Mouse (Mus musculus) heart, adult 8-10 months (tissue): ENCODE data around the gene Isca2. TPM values are rescaled to one million over a fixed set of nuclear protein-coding genes. Genes with fewer than 3 reads are reported as not detected.

Experiments used
- DNase-seq: peaks from one replicate; pipeline ENCODE4 v3.0.0; 2022; ENCODE audit warnings: low spot score
- total RNA-seq, 4 experiments: library from RNA; stranded (reverse); gene quantifications; 2 replicates each; pipeline ENCODE4 v1.2.4; 2022

Gene Isca2
- 100 to 1,000 TPM in 1 of 4 experiments, 10 to 100 TPM in 3; 89.1 to 116 (median 94.9) TPM for total RNA-seq

GRCm38 (mm10) chr12:84772726-84773441, at the start of gene Isca2, which contains the start of gene Npc2:
Gene Isca2 (plus strand): TSS chr12:84773251.
Gene Npc2 (minus strand): TSS chr12:84773152.
- peak; percentile 98 for DNase-seq

GRCm38 (mm10) chr12:84726391-84726790, 46.7 kb upstream of the Isca2 start:
- DNase-seq, result no peak

GRCm38 (mm10) chr12:84726986-84727385, 46.1 kb upstream of the Isca2 start:
- no peak for DNase-seq

DNA sequence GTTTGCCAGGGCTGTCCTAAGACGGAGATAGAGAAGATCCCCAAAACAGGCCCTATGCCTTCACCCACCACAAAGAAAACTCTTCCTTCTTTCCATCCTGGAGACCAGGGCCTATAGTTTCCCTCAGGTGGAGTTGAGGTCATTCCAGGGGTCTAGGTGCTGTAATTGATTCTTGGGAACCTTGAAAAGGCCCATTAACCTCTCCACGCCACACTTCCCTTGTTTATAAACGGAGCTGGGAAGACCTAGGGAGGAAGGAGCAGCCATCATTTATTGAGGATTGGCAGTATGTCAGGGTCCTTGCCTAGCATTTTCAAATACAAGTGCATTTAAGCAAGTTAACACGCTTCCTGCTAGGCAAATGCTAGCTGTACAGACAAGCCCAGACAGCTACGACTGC, 45.6 kb upstream of the Isca2 start:
- no peak for DNase-seq

- no peak for DNase-seq
Observed at GRCm38 (mm10) chr12:84728421-84728820, 44.6 kb upstream of the Isca2 start.

DNA sequence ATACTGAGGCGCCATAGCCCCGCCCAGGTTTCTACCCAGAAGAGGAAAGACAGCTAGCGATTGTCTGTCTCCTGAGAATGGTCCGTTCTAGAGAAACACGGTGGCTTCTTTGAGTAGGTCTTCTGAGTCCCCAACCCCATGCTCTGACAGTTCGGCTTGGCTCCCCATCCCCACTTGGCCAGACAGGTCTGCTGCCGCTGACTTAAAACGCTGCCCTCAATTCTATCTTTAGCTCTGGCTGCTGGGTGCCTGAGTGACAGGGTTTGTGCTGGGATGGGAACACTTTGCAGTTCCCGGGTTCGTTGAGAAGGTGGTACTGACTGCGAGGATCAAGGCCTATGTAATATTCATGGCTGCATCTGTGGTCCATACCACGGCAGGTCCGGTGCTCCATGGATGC, 39.7 kb upstream of the Isca2 start:
- no peak for DNase-seq

DNA sequence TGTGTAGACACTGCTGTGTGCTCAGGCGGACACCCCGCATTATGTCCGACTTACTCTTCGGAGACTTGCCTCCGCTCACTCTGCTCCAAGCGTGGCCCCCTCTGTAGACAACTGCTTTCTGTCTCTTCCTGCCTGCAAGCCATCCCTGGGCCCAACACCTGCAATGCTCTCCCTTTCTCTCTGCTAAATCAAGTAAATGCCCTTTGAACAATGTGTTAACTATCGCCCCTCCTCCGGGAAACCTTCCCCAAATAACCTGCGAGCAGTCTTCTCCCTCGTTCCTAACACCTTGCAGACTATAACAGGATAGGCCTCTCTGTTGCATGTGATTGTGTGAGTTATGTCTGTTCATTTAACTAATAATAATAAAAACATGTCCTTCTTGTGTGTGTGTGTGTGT, 29.6 kb upstream of the Isca2 start:
- no peak for DNase-seq

DNA sequence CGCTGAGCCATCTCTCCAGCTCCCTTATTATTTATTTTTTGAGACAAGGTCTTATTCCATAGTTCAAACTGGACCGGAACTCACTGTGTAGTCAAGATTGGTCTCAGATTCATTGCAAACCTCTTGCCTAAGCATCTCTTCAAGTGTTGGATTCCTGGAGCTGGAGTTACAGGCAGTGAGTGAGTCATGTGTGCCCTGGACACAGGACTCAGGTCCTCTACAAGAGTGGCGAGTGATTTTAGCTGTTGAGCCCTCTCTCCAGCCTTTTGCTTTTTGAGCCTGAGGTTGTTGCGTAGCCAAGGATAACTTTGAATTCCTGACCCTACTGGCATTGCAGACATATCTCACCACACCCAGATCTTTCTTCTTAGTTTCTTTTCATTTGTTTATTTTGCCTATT, 27.4 kb upstream of the Isca2 start:
- DNase-seq, result no peak

- DNase-seq, result peak; percentile 26
Observed at GRCm38 (mm10) chr12:84748134-84748533, 24.9 kb upstream of the Isca2 start.

GRCm38 (mm10) chr12:84750661-84751060, 22.4 kb upstream of the Isca2 start:
- DNase-seq, result peak; percentile 47

GRCm38 (mm10) chr12:84752131-84752977, 20.7 kb upstream of the Isca2 start:
- DNase-seq, result peak; percentile 34

- peak; percentile 44 for DNase-seq
Observed at GRCm38 (mm10) chr12:84755008-84755695, 17.9 kb upstream of the Isca2 start.

DNA sequence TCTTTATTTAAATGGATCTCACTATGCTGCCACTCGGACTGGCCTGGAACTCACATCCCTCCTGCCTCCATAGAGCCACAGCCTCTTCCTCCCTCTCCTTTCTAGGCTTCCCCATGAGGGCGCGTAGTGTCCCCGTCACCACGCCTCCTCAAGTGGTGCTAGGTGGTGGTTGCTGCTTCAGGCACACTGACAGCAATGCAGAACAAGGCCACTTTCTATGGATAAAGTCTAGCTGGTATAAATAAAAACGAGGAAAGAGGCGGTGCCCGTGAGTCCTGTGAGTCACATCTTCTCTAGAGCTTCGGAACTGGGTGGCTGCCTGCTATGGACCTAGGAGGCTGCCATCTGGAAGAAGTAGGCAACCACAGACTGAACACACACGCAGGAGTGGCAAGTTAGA, 17.0 kb upstream of the Isca2 start:
- no peak for DNase-seq

- DNase-seq, result no peak
Observed at GRCm38 (mm10) chr12:84759063-84759462, 14.0 kb upstream of the Isca2 start.

DNA sequence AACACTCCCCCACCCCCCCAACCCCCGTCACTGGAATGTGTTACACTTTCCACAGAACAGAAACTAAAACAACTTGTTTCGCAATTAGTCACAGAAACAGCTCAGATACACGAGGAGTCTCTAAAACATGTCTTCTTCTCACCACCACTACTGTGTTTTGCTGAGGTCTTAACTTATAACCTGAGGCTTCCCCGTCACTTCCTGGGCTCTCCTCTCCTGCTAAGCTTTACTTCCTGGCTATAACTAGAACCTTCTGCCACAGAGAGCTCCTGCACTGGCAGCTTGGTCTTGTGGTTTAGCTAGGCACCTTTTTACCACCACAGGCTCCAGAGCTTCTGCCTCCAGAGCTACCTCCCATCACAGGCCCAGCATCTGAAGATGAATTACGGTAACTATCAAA, 10.5 kb upstream of the Isca2 start:
- no peak for DNase-seq

DNA sequence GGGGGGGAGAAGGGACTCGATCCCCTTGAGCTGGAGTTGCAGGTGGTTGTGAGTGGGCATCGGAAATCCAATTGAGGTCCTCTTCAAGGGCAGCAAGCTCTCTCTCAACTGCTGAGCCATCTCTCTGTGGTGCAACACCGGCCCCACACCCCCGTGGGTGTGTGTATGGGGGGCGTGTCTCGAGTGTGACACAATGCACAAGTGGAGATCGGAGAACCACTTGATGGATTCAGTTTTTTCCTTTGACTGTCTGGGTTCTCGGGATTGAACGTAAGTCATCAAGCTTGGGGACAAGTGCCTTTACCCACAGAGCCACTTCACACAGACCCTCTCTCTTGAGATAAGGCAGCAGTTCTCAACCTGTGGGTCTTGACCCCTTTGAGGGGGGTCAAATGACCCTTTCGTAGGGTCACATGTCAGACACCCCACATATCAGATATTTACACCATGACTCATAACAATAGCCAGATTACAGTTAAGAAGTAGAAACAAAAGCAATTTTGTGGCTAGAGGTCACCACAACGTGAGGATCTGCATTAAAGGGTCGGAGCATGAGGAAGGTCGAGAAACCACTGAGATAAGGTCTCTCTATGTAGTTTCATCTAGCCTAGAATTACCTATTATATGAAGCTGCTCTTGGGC, 9.4 kb upstream of the Isca2 start:
- DNase-seq, result no peak

DNA sequence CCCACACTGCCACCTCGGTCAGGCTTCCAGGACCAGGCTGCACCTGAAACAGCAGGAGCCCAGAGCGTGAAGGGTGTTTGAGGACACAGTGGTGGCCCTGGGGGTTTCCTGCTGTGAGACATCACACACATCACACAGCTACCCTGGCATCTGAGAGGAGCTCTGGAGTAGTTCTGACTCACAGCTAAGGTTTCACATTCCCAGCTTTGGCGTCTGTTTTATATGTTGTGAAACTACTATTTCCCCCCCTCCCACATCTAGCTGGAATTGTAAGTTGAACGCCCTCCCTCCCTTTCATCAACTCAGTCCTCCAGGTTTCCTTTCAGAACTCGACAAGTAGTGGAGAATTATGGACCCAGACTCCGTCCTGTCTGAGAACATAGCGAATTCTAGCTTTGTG, 8.3 kb upstream of the Isca2 start:
- DNase-seq, result no peak

GRCm38 (mm10) chr12:84765506-84765905, 7.5 kb upstream of the Isca2 start:
- no peak for DNase-seq

GRCm38 (mm10) chr12:84766113-84766735, 6.8 kb upstream of the Isca2 start:
- DNase-seq, result no peak

DNA sequence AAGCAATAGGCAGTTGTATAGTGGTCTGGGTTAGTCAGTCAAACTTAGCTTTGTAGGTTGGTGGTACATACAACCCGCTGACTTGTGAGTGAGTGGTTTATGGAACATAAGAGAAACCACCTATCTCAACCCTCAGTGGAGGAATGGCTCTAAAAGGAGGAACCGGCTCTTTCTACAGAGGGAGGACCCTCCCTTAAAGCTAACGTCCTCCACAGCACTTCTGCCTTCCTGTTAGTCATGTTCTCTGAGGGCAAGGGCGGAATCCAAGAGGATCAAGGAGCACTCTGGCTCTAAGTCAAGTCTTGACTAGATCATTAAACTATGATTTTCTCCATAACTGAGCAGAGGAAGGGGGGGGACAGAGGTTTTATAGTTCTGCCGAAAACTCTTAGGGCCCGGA, 5.5 kb upstream of the Isca2 start:
- no peak for DNase-seq

- DNase-seq, result no peak
Observed at GRCm38 (mm10) chr12:84769624-84770023, 3.4 kb upstream of the Isca2 start.
